Mouse (Mus musculus) induced T-regulatory cell, adult 2 months (primary cell): ENCODE measurements around the gene March6.
A peak's percentile ranks its signal among the peaks of the same experiment; 100 is the strongest.

ENCODE experiments used
- DNase-seq: peaks from one replicate; pipeline ENCODE4 v3.0.0-alpha.2; 2012; ENCODE audit warnings: low read depth

March6 gene

GRCm38 (mm10) chr15:31542013-31542958 lies 11.4 kb upstream of the March6 start:
- peak; percentile 45 for DNase-seq

- DNase-seq = no peak
Measured at GRCm38 (mm10) chr15:31540513-31540802, 9.6 kb upstream of the March6 start.

GRCm38 (mm10) chr15:31539643-31540512 lies 9.0 kb upstream of the March6 start:
- DNase-seq = no peak

GRCm38 (mm10) chr15:31538346-31538745 lies 7.5 kb upstream of the March6 start:
- DNase-seq = no peak

- DNase-seq = no peak
Measured at GRCm38 (mm10) chr15:31537706-31538105, 6.9 kb upstream of the March6 start.

GRCm38 (mm10) chr15:31536051-31536737 lies 5.3 kb upstream of the March6 start:
- DNase-seq = no peak

GRCm38 (mm10) chr15:31535259-31535855 lies 4.5 kb upstream of the March6 start:
- no peak for DNase-seq

- no peak for DNase-seq
Measured at GRCm38 (mm10) chr15:31534421-31535258, 3.8 kb upstream of the March6 start.

- DNase-seq = no peak
Measured at GRCm38 (mm10) chr15:31533529-31533928, 2.7 kb upstream of the March6 start.

GRCm38 (mm10) chr15:31532331-31533021 lies 1.6 kb upstream of the March6 start:
- DNase-seq = peak; percentile 33

- peak; percentile 66 for DNase-seq
Measured at GRCm38 (mm10) chr15:31531446-31532330, 835 bp upstream of the March6 start.

- DNase-seq = peak; percentile 63
Measured at GRCm38 (mm10) chr15:31529811-31530658, 818 bp downstream of the March6 start.

- no peak for DNase-seq
Measured at GRCm38 (mm10) chr15:31529103-31529502, 1.8 kb downstream of the March6 start.

GRCm38 (mm10) chr15:31528477-31528876 lies 2.4 kb downstream of the March6 start:
- DNase-seq = no peak

- DNase-seq = no peak
Measured at GRCm38 (mm10) chr15:31526463-31526862, 4.4 kb downstream of the March6 start.

GRCm38 (mm10) chr15:31519000-31519399 lies 11.9 kb downstream of the March6 start:
- DNase-seq = no peak

GRCm38 (mm10) chr15:31518371-31518770 lies 12.5 kb downstream of the March6 start:
- no peak for DNase-seq

GRCm38 (mm10) chr15:31517186-31517585 lies 13.7 kb downstream of the March6 start:
- DNase-seq = peak; percentile 37
